Mouse (Mus musculus) left cerebral cortex, adult 18-20 months (tissue): ENCODE results near the gene Fkbp5. TPM values are rescaled to one million over a fixed set of nuclear protein-coding genes. Genes with fewer than 3 reads are reported as not detected.
A peak's percentile ranks its signal among the peaks of the same experiment; 100 is the strongest.
"Not testable (repeated sequence)": the region's sequence is repeated elsewhere in the genome, so short reads cannot be mapped to it uniquely, and the experiment has no call there.

ENCODE experiments used
- DNase-seq, 2 experiments: peaks; one replicate each; pipeline ENCODE4 v3.0.0; 2021 to 2022; ENCODE audit warnings: low spot score in 2 of 2, mixed read lengths in 1 of 2
- total RNA-seq, 2 experiments: library from RNA; stranded (reverse); gene quantifications; 2 replicates each; pipeline ENCODE4 v1.2.3; 2021

Fkbp5 gene
- total RNA-seq, 2 experiments from 2014 or later: 37.8 to 42.8 TPM

DNA sequence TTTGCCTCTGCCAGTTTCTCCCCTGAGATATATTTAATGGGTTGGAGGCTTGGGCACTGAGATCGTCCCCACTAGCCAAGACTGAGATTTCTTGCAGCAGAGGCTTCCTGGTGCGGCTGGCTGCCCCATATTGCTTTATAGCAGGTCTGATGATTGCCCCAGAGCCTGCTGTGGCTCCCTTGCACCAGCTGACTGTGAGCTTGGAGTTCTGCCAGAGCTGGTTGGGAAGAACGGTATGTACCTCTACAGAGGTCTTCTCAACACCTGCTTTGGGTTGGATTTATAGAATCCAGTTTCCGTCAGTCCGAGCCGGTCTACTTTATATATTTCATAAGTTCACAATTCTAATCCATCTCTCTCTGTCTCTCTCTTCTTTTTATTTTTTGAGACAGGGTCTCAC, 93.0 kb downstream of the Fkbp5 start:
- DNase-seq: no peak

- DNase-seq: no peak
Measured at GRCm38 (mm10) chr17:28421071-28421470, 96.3 kb downstream of the Fkbp5 start.

DNA sequence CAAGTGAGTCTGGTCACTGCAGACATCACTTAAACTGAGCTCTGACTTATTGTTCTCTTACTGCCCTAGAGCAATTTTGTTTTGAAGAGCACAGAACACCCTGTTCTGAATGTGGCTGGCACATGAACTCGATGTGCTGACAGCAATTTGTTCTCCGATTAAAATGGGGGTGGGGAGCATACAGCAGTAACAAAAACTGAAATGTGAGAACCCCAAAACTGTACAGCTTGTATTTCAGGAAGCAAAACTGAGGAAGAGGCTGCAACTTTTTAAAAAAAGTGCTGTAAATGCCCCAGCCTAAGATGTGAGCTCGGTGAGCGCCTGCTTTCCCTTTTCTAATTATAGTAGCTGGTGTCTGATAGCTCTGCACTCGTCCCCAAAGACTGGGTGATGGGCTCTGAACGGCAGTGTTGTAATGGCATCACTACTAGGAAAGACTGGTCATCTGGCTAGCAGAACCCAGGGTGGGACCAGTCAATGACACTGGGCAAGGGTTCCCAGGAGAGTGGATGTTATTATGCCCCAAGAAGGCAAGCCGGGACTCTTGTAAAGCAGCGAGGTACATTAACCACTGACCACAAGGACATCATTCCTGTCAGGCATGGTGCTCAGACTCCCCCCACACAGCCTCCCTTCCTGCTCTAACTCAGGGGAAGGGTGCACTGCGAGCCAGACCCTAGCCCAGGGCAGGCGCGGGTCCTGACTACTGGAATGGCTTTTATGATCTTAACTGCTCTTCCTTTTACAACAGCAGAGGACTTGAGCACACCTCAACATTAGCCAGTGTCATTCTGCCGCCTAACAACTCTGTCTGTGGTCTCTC, 96.9 kb downstream of the Fkbp5 start:
- peak in 1 of 2 experiments; percentile 25 for DNase-seq

DNA sequence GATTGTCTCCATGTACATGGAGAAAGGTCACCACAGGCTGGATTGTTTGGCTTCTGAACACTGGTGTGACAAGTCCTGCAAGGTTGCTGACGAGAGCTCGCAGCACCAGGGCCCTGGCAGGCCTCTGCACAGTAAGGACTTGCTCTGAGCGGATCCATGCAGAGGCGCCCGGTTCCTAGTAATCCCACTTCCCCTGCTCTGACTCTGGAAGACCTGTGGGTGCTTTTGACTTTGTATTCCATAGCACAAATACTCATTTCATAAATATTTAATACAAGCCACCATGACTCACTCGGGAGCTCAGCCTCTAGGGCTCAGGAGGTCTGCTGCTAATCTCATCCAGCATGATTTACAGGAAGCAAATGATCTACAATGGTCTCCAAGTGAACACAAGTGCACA, 97.7 kb downstream of the Fkbp5 start:
- no peak for DNase-seq

GRCm38 (mm10) chr17:28418954-28419353, 98.4 kb downstream of the Fkbp5 start:
- no peak for DNase-seq

GRCm38 (mm10) chr17:28418481-28418880, 98.8 kb downstream of the Fkbp5 start:
- not testable (repeated sequence) for DNase-seq

DNA sequence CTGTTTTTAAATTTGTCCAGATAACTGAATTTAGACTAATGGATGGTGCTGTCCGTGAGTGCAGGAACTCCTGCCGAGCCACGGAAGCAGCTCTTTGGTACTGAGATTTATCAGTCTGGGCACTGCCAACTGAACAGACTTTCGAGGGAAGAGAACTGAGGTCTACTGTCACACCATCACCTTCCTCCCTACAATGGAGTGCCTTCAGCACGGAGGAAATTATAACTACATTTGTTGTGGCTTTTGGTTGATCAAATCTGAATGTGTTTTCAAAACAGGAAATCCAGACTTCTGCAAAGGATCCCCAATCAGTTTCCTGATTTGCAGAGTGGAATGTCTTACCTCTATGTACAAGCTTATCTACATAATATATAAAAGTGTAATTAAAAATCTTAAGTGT, 99.6 kb downstream of the Fkbp5 start:
- DNase-seq: no peak

GRCm38 (mm10) chr17:28415271-28415670, 102.1 kb downstream of the Fkbp5 start:
- DNase-seq: no peak

DNA sequence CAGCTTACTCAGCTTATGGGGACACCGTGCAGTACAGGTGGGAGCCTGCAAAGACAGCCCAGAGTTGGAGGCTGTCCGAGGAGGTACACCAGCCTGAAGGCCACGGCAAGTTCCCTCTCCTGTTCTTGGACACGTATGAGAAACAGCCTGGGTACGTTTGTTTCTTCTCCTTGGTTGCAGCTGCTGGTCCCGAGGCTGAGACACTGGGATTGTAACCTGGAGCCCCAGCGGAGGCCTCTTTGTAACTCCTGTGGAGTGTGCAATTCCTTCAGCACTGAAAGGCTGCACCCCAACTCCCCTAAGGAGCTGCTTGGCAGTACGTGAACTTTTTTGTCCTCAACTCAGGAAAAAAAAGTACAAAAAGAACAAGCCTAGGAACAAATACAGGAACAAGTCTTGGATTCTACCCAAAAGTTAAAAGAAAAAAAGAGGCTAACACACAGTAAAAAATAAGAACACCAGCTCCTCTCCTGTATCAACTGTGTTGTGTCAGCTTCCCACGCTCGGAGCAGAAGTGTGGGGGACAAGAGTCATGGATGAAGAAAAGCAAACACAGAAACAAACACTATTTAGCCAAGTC, 105.9 kb downstream of the Fkbp5 start:
- no peak for DNase-seq

DNA sequence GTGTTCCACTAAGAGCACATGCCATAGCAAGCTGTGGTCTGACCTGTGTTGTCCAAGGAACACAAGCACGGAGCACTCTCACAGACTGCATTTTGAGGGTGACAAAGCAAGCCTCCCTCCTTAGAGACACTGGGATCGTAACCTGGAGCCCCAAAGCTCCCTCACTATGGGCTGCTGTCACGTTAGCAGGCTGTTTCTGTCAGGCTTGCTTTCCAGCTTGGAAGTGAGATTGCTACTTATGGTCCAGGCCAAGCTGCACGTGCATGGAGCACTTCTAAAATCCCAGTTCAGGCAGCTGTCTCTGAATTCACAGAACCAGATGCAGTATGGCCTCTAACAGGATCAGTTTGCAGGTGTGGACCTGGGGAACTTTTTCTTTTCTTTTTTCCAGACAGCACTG, 106.6 kb downstream of the Fkbp5 start:
- no peak for DNase-seq

DNA sequence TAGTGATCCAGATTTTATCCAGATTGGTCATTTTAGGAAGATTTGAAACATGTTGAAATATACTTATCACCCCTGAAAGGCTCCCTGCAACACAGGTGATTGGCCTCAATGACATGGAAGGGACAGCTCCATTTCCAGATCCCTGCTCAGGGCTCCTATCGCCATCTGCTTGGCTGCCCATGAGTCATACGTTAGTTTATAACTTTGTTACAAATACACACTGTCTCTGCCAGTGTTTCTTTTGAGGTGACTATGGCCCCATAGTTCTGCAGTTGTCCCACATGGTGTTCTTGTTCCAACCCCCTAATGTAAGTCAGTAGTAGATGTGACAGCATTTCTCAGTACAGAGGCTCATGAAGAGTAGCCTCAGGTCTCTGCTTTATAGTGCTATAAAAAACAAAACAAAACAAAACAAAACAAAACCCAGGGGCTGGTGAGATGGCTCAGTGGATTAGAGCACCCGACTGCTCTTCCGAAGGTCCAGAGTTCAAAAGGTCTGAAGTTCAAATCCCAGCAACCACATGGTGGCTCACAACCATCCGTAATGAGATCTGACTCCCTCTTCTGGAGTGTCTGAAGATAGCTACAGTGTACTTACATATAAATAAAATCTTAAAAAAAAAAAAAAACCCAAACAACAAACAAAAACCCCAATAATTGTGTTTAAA, 108.9 kb downstream of the Fkbp5 start:
- DNase-seq: no peak

DNA sequence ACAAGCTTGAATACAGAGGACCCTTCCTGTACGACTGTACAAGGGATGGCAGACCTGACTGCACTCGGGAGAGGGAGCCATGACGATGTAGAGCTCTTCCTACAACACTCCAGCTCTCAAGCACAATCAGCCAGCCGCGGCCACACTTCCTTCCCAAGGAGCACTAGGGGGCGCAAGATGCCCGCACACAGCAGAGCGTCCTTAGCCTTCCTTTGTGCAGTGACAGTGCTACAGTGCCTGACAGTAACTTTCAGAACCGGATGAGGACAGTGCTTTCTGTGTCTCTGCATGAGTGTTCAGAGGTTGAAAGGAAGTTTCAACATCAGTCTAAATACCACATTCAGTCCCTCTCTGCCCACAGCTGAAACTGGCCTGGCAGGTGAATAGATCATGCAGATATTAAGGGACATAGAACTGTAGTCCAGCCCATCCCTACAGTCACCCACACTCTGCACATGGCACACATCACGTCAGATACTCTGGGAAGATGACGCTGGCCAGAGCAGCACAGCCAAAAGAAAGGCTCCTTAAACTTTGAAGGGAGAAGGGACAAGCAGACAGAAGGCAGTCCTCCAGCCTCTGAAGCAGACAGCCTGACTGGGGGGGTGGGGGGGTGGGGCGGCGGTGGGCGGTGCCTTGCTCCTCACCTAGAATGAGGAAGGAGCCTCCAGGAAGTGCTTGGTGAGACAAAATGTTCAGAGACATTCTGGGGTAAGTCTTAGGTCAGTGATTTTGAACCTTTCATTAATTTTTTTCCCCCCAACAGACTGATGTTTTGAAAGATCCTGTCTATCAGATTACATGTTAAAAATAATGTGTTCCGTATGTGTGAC, 109.7 kb downstream of the Fkbp5 start:
- peak; percentile 78 to 83 for DNase-seq

DNA sequence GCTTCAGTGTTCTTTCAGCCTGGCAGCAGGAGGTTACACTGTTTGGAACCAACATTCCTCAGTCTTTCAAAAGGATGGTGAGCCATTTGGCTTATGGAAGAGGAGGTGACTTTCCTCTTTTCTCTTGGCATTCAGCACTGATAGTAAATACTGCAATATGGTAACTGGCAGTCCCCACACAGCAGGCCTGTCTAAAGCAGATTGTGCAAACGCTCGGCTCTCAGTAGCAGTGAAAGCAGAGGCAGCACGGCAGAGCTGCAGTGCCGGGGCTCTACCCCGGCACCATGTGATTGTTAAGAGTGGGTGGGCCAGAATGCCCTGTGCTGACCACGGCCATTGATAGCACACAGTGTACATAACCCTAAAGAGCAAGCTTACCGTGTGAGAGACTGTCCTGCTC, 110.9 kb downstream of the Fkbp5 start:
- DNase-seq: peak in 1 of 2 experiments; percentile 50

DNA sequence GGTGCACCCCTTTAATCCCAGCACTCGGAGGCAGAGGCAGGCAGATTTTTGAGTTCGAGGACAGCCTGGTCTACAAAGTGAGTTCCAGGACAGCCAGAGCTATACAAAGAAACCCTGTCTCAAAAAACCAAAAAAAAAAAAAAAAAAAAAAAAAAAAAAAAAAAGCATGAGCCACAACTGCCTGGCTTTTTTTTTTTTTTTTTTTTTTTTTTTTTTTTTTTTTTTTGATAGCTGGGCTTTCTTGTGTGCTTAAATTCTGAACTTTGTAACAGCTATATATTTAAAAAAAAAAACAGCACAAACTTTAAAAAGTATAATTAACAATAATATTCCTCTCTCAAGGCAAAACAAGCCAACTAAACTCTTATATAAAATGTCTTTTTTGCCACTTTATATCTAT, 112.6 kb downstream of the Fkbp5 start:
- not testable (repeated sequence) for DNase-seq

GRCm38 (mm10) chr17:28404301-28404700, 113.0 kb downstream of the Fkbp5 start:
- no peak for DNase-seq

GRCm38 (mm10) chr17:28394994-28395393, 122.3 kb downstream of the Fkbp5 start:
- no peak for DNase-seq

DNA sequence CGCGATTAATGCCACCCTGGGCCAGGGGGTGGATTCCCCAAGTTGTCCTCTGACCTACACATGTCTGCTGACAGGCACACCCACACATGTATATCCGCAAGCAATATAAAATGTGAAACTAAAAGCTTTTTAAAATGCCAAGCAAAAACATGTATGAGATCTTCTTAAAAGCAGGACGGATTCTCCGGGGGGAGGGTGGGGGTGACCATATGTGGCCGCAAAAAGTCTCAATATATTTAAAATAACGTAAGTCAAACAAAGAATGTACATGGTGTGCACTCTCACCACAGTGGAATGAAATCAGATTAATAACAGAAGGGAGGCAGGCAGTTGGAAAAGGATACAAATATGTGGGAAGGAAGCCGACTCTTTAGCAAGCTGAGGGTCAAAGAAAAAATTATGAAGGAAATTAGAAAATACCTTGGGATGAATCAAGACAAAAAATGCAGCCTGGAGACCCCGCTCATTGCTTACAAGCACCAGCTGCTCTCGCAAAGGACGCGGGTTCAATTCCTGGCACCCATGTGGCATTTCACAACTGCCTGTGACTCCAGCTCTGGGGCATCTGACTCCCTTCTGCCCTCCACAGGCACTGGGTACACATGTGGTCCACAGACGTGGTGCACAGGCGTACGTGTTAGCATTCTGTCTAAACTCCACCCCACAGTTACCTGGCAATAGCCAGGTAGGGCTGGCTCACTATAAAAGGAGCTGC, 123.1 kb downstream of the Fkbp5 start:
- DNase-seq: no peak

DNA sequence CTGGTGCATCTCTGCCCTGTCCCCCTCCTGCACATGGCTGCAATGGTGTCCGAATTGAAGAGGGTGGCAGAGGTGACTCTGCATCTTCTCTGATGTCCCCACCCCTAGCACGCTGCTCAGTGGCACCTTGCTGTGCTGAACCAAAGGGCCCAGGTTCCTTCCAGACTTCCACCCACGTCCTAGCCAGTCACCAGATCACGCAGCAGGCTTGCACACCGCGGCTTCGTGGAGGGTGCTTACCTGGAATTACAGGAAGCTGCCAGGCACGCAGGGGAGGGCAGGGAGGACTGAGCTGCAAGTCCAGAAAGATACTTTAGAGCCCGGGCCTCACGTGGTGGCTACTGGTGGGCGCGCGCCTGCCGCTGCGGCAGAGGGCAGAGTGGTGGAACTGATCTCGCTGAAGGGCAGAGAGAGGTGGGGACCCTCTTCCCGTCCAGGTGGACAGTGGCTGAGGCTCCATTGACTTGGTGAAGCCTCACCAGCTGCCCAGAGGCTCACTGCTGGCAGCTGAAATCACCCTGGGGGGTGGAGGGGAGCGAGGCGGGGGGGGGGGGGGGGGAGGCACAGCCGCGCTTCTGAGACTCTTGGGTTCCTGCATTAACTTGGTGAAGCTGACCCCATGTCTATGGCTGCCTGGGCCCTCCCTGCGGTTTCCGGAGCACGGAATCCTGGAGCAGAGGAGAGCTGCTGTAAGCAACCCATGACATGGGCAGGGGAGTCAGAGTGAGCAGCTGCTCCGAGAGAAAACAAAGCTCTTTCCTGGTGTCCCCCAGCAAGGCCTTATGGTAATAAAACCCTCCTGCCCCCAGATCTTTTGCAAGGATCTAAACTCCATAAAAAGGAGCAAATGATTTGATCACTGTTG, 125.5 kb downstream of the Fkbp5 start:
- DNase-seq: no peak

- no peak for DNase-seq
Measured at GRCm38 (mm10) chr17:28388534-28388933, 128.8 kb downstream of the Fkbp5 start.
